Mouse (Mus musculus): ENCODE data around the gene Rhbdd1. TPM values are rescaled to one million over a fixed set of nuclear protein-coding genes. Genes with fewer than 3 reads are reported as not detected.

Rhbdd1 gene
- total and polyA plus RNA-seq, 3 experiments = 12.6 to 21.8 (median 19.8) TPM

DNA sequence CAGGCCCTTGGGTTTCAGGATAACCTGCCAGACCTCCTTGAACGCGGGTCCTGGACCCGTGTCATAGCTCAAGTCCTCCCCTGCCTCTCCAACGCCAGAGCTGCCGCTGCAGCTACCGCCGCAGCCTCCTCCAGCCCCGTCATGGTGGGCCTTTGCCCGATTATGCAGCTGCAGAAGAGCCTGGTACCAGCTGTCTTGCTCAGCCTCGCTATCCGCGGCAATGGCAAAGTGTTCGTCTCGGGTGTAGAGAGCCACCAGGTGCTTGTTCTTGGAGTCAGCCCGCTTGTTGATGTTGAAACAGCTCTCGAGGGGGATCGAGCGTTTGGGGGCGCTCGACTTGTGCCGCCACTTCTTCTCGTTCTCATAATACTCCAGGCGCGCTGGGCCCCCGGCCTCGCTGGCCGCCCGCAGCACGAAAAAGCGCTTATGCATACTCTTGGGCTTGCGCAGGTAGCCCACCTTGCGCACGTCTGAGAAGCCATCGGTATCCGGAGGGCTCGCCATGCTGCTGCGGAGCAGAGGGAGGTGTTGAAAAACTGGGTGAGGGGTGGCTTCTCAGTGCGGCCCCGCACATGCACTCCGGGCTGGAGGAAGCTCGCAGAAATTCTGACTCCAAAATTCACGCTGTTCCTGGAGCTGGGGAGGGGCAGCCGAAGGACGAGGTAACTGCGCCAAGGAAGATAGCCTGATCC lies 26.1 kb upstream of the Rhbdd1 start:
- peaks cover 18% of the 10 kb centered on the region for H3K9me3 ChIP-seq (replicated peaks; ENCODE audit: low read length)
- no peaks in the 10 kb centered on the region for H3K36me3 ChIP-seq (replicated peaks in 1 of 2; ENCODE audit: control insufficient read depth in 1 of 2, insufficient read depth in 1 of 2, low read length in 1 of 2)
- no peak for DNase-seq (ENCODE audit: extremely low read depth)
- H3K4me2 ChIP-seq (ENCODE audit: insufficient read depth, low read depth, poor library complexity, severe bottlenecking) = no peak overlapping the region
- TF ChIP-seq UBTF (IDR thresholded peaks at IDR 0.05; ENCODE audit: low read depth, low read length) = no peak
- no peak for TF ChIP-seq TCF12 (IDR thresholded peaks at IDR 0.05; ENCODE audit: low read depth, low read length)
- TF ChIP-seq ZNF384 (IDR thresholded peaks at IDR 0.05; ENCODE audit: low read depth, low read length) = no peak
- no peak for TF ChIP-seq MEF2A (IDR thresholded peaks at IDR 0.05; ENCODE audit: borderline replicate concordance, low read depth, low read length)
- no peak for TF ChIP-seq RAD21 (IDR thresholded peaks at IDR 0.05; ENCODE audit: low read depth, low read length)
- TF ChIP-seq ETS1 (conservative IDR thresholded peaks at IDR 0.05; ENCODE audit: low read depth, low read length) = no peak
- no peak for TF ChIP-seq MAX (IDR thresholded peaks at IDR 0.05; ENCODE audit: low read length)
- TF ChIP-seq ELF1 (IDR thresholded peaks at IDR 0.05; ENCODE audit: low read depth, low read length) = no peak
- TF ChIP-seq ZMIZ1 (IDR thresholded peaks at IDR 0.05; ENCODE audit: low read depth, low read length) = no peak
- no peak for TF ChIP-seq KAT2A (IDR thresholded peaks at IDR 0.05; ENCODE audit: insufficient replicate concordance, low read length)
- TF ChIP-seq NELFE (IDR thresholded peaks at IDR 0.05; ENCODE audit: low read depth, low read length) = no peak
- no peak for TF ChIP-seq RCOR1 (conservative IDR thresholded peaks at IDR 0.05; ENCODE audit: low read depth, low read length)
- no peak for TF ChIP-seq JUND (conservative IDR thresholded peaks at IDR 0.05; ENCODE audit: low read depth, low read length)
- no peak for TF ChIP-seq MXI1 (IDR thresholded peaks at IDR 0.05; ENCODE audit: low read depth, low read length)
- no peak for TF ChIP-seq CHD1 (IDR thresholded peaks at IDR 0.05; ENCODE audit: low read depth, low read length)
- H3K79me2 ChIP-seq (replicated peaks; ENCODE audit: control insufficient read depth, extremely low read depth, insufficient read depth, poor library complexity, severe bottlenecking) = no peaks in the 10 kb centered on the region
- dilution Hi-C loops (cut with MboI; ENCODE audit: extremely low pct_ligation_motif_present, extremely low pct_unique_long_range_greater_than_20kb, low sequenced_read_pairs) (no loop called here), in situ Hi-C loops (cut with MboI; ENCODE audit: low pct_ligation_motif_present, low pct_unique_long_range_greater_than_20kb, low sequenced_read_pairs) (loop anchor here (25.0 kb wide), 1 partner anchor 978 kb away; no protein-coding TSS in a partner anchor)
- H3K4me3 ChIP-seq (replicated peaks in 1 of 3; ENCODE audit: low read depth in 2 of 3, low read length in 2 of 3, poor library complexity in 1 of 3) = no peak overlapping the region
- H3K4me1 ChIP-seq (ENCODE audit: control insufficient read depth in 1 of 2, insufficient read depth in 2 of 2) = no peaks in the 10 kb centered on the region
- no peak overlapping the region for H3K9ac ChIP-seq (ENCODE audit: insufficient read depth, low read depth)
- H3K27me3 ChIP-seq (replicated peaks) = no peaks in the 10 kb centered on the region
- H3K27ac ChIP-seq (ENCODE audit: insufficient read depth, low read depth) = no peak overlapping the region

DNA sequence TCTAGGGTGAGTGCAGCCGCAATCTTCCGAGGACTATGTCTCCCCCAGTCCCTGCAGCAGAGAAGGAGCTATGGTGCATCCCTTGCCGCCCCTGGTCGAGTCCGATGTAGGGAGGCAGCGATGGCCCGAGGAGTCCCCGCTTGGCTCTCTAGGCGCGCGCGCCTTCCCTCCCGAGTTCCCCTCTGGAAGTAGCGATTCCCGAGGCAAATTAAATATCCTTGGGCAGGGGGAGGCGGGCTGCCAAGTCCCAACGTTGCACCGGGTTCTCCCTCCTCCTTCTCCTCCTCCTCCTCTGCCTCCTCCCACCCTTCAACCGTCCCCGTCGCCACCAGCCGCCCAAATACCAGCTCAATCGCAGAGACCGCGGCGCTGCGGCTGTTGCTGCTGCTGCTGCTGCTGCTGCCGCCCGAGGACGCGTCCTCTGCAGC lies 25.5 kb upstream of the Rhbdd1 start:
- H3K4me3 ChIP-seq (replicated peaks in 1 of 3; ENCODE audit: low read depth in 2 of 3, low read length in 2 of 3, poor library complexity in 1 of 3) = no peak overlapping the region
- no peak overlapping the region for H3K9ac ChIP-seq (ENCODE audit: insufficient read depth, low read depth)
- TF ChIP-seq MEF2A (IDR thresholded peaks at IDR 0.05; ENCODE audit: borderline replicate concordance, low read depth, low read length) (no peak), ETS1 (conservative IDR thresholded peaks at IDR 0.05; ENCODE audit: low read depth, low read length) (no peak), NELFE (IDR thresholded peaks at IDR 0.05; ENCODE audit: low read depth, low read length) (no peak), ZMIZ1 (IDR thresholded peaks at IDR 0.05; ENCODE audit: low read depth, low read length) (no peak), MAX (IDR thresholded peaks at IDR 0.05; ENCODE audit: low read length) (no peak)
- H3K36me3 ChIP-seq (replicated peaks in 1 of 2; ENCODE audit: control insufficient read depth in 1 of 2, insufficient read depth in 1 of 2, low read length in 1 of 2) = no peaks in the 10 kb centered on the region
- dilution Hi-C loops (cut with MboI; ENCODE audit: extremely low pct_ligation_motif_present, extremely low pct_unique_long_range_greater_than_20kb, low sequenced_read_pairs) = no loop called here
- no peaks in the 10 kb centered on the region for H3K4me1 ChIP-seq (ENCODE audit: control insufficient read depth in 1 of 2, insufficient read depth in 2 of 2)
- H3K27ac ChIP-seq (ENCODE audit: insufficient read depth, low read depth) = no peak overlapping the region
- no peaks in the 10 kb centered on the region for H3K27me3 ChIP-seq (replicated peaks)
- H3K4me2 ChIP-seq (ENCODE audit: insufficient read depth, low read depth, poor library complexity, severe bottlenecking) = no peak overlapping the region
- in situ Hi-C loops (cut with MboI; ENCODE audit: low pct_ligation_motif_present, low pct_unique_long_range_greater_than_20kb, low sequenced_read_pairs) = loop anchor here (25.0 kb wide), 1 partner anchor 978 kb away; no protein-coding TSS in a partner anchor
- no peaks in the 10 kb centered on the region for H3K79me2 ChIP-seq (replicated peaks; ENCODE audit: control insufficient read depth, extremely low read depth, insufficient read depth, poor library complexity, severe bottlenecking)
- H3K9me3 ChIP-seq (replicated peaks; ENCODE audit: low read length) = peaks cover 18% of the 10 kb centered on the region
- no peak for DNase-seq (ENCODE audit: extremely low read depth)
